Mouse (Mus musculus): ENCODE measurements around the gene Fam107b.

- peak; percentile 98 for TF ChIP-seq CTCF (IDR thresholded peaks at IDR 0.05; ENCODE audit: extremely low read depth, insufficient read length, insufficient replicate concordance, low read depth, low read length)
- TF ChIP-seq POLR2A (IDR thresholded peaks at IDR 0.05; ENCODE audit: low read depth, low read length): no peak
Measured at GRCm38 (mm10) chr2:3546588-3546987, 23.7 kb upstream of the Fam107b start.

Measured in small intestine, adult 2 months (tissue).